Mouse (Mus musculus): ENCODE results near the gene Npepps.
"Not testable (repeated sequence)": the region's sequence is repeated elsewhere in the genome, so short reads cannot be mapped to it uniquely, and the experiment has no call there.

GRCm38 (mm10) chr11:97249649-97250048 lies 30.8 kb downstream of the Npepps start:
- TF ChIP-seq CTCF (IDR thresholded peaks at IDR 0.05; ENCODE audit: low read depth, low read length); GATA1 (IDR thresholded peaks at IDR 0.05; ENCODE audit: borderline replicate concordance, low read length); TAL1 (conservative IDR thresholded peaks at IDR 0.05; ENCODE audit: low read depth, low read length); POLR2AphosphoS5 (IDR thresholded peaks at IDR 0.05; ENCODE audit: insufficient replicate concordance, low read depth, low read length); GATA2 (IDR thresholded peaks at IDR 0.05; ENCODE audit: borderline replicate concordance, low read depth, low read length): not testable (repeated sequence)
